Mouse (Mus musculus): ENCODE measurements around the gene Dll1. TPM values are rescaled to one million over a fixed set of nuclear protein-coding genes. Genes with fewer than 3 reads are reported as not detected.
A peak's percentile ranks its signal among the peaks of the same experiment; 100 is the strongest.

Dll1 gene
- 12.9 and 13.5 TPM in 2 replicates for polyA plus RNA-seq (2014; fragmentation: Nextera tagmentation; extraction: Ambion mirVana)

- Histone ChIP-seq H3K27me3 (ENCODE audit: control insufficient read depth, insufficient read depth, low read length) (0 out of 2 replicates have a peak, but pooled peaks cover 7% of the 10 kb centered on the region), H3K4me1 (ENCODE audit: control insufficient read depth, insufficient read depth, low read length) (peaks cover 52% of the 10 kb centered on the region)
- under 1% methylated on average over 36 of the region's 36 CpGs for WGBS
These were observed at the start of gene Dll1 for GRCm38 (mm10) chr17:15376494-15377181. Gene Dll1 (minus strand): TSS chr17:15376872.

GRCm38 (mm10) chr17:15425931-15426330 lies 49.3 kb upstream of the Dll1 start:
- no peak overlapping the region for H3K4me2 ChIP-seq (replicated peaks; ENCODE audit: low read depth, low read length)
- no peak for ATAC-seq (ENCODE audit: insufficient number of reproducible peaks, insufficient read depth, low FRiP score, low read depth)
- H3K27ac ChIP-seq (ENCODE audit: low read length): no peak overlapping the region
- 87% methylated on average over 3 of the region's 3 CpGs for WGBS
- no peak overlapping the region for H3K9ac ChIP-seq (replicated peaks; ENCODE audit: low read depth, low read length)
- no peaks in the 10 kb centered on the region for H3K4me1 ChIP-seq (ENCODE audit: control insufficient read depth, insufficient read depth, low read length)
- H3K27me3 ChIP-seq (ENCODE audit: control insufficient read depth, insufficient read depth, low read length): no peaks in the 10 kb centered on the region
- H3K9me3 ChIP-seq (ENCODE audit: control insufficient read depth, low read depth, low read length): no peaks in the 10 kb centered on the region
- no peak overlapping the region for H3K4me3 ChIP-seq (ENCODE audit: low read depth, low read length)
- peaks cover 66% of the 10 kb centered on the region for H3K36me3 ChIP-seq (ENCODE audit: control insufficient read depth, insufficient read depth, low read length)

More at GRCm38 (mm10) chr17:15376494-15377181, at the start of gene Dll1:
- Histone ChIP-seq H3K9ac (replicated peaks; ENCODE audit: low read depth, low read length) (peak within 1 kb of the TSS; percentile 78), H3K4me2 (replicated peaks; ENCODE audit: low read depth, low read length) (peak within 1 kb of the TSS; percentile 91), H3K36me3 (ENCODE audit: control insufficient read depth, insufficient read depth, low read length) (no peaks in the 10 kb centered on the region), H3K4me3 (ENCODE audit: low read depth, low read length) (peak within 1 kb of the TSS; percentile 69), H3K9me3 (ENCODE audit: control insufficient read depth, low read depth, low read length) (no peaks in the 10 kb centered on the region), H3K27ac (ENCODE audit: low read length) (peak within 1 kb of the TSS; percentile 75)
- ATAC-seq (ENCODE audit: insufficient number of reproducible peaks, insufficient read depth, low FRiP score, low read depth): no peak

DNA sequence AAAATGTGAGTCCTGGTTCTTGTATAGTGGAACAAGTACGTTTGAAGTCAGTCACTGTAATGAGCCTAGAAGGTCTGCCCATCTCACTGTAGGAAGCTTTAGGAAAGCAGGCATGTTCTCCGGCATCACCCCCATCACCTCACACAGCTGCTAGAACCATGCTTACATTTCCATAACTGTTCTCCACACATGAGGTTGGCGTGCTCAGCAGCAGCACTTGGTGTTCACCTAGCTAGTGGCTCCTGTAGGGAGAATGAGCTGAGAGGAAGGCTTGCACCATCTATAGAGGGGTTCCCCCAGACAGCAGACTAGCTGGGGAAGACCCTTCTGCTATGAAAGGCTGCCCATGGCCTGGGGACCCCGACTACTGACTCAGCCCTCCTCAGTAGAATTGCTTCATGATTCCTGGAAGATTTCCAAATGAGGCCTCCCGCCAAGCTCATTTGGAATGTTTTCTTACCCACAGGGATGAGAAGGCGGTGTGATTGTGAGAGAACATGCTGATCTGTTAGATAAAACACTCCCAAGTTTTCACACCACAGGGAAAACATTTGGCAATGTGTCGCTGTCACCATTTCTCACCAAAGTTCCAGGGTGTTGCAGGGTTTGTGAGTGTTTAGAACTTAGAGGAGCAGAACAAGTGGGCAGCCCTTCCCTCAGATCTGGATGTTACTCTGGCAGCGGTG lies 46.6 kb upstream of the Dll1 start:
- no peaks in the 10 kb centered on the region for H3K9me3 ChIP-seq (ENCODE audit: control insufficient read depth, low read depth, low read length)
- WGBS: 67% methylated on average over 8 of the region's 8 CpGs

GRCm38 (mm10) chr17:15422666-15423065 lies 46.0 kb upstream of the Dll1 start:
- Histone ChIP-seq H3K36me3 (ENCODE audit: control insufficient read depth, insufficient read depth, low read length) (peaks cover 64% of the 10 kb centered on the region), H3K4me1 (ENCODE audit: control insufficient read depth, insufficient read depth, low read length) (no peaks in the 10 kb centered on the region)

More for the DNA sequence above, 46.6 kb upstream of the Dll1 start:
- Histone ChIP-seq H3K9ac (replicated peaks; ENCODE audit: low read depth, low read length) (no peak overlapping the region), H3K27ac (ENCODE audit: low read length) (no peak overlapping the region), H3K4me2 (replicated peaks; ENCODE audit: low read depth, low read length) (no peak overlapping the region), H3K27me3 (ENCODE audit: control insufficient read depth, insufficient read depth, low read length) (no peaks in the 10 kb centered on the region), H3K4me3 (ENCODE audit: low read depth, low read length) (no peak overlapping the region), H3K4me1 (ENCODE audit: control insufficient read depth, insufficient read depth, low read length) (no peaks in the 10 kb centered on the region), H3K36me3 (ENCODE audit: control insufficient read depth, insufficient read depth, low read length) (peaks cover 62% of the 10 kb centered on the region)
- ATAC-seq (ENCODE audit: insufficient number of reproducible peaks, insufficient read depth, low FRiP score, low read depth): no peak

DNA sequence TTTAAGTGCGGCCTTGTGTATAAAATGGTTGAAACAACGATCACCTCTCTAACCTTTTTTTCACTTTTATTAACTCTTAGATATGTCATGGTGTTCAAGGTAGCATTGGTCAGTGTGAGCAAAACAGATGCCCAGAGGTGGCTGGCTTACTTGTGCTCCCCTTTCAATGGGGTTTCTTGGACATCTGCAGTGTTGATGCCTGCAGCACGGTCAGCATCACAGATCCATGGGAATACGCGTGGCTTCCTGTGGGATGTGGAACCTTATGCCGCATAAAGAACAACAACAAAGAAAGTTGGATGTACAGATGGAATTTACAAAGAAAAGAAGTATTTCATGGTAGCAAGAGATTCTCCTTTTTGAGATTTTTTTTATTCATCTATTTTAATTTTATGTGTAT lies 44.8 kb upstream of the Dll1 start:
- Histone ChIP-seq H3K9ac (replicated peaks; ENCODE audit: low read depth, low read length) (no peak overlapping the region), H3K27ac (ENCODE audit: low read length) (no peak overlapping the region), H3K4me2 (replicated peaks; ENCODE audit: low read depth, low read length) (no peak overlapping the region), H3K4me3 (ENCODE audit: low read depth, low read length) (no peak overlapping the region), H3K27me3 (ENCODE audit: control insufficient read depth, insufficient read depth, low read length) (no peaks in the 10 kb centered on the region), H3K4me1 (ENCODE audit: control insufficient read depth, insufficient read depth, low read length) (no peaks in the 10 kb centered on the region), H3K9me3 (ENCODE audit: control insufficient read depth, low read depth, low read length) (no peaks in the 10 kb centered on the region), H3K36me3 (ENCODE audit: control insufficient read depth, insufficient read depth, low read length) (peaks cover 68% of the 10 kb centered on the region)
- no peak for ATAC-seq (ENCODE audit: insufficient number of reproducible peaks, insufficient read depth, low FRiP score, low read depth)
- 97% methylated on average over 6 of the region's 6 CpGs for WGBS

More at GRCm38 (mm10) chr17:15422666-15423065, 46.0 kb upstream of the Dll1 start:
- WGBS: 90% methylated on average over 9 of the region's 9 CpGs
- H3K9me3 ChIP-seq (ENCODE audit: control insufficient read depth, low read depth, low read length): no peaks in the 10 kb centered on the region
- H3K27me3 ChIP-seq (ENCODE audit: control insufficient read depth, insufficient read depth, low read length): no peaks in the 10 kb centered on the region
- H3K4me3 ChIP-seq (ENCODE audit: low read depth, low read length): no peak overlapping the region
- no peak overlapping the region for H3K4me2 ChIP-seq (replicated peaks; ENCODE audit: low read depth, low read length)
- H3K9ac ChIP-seq (replicated peaks; ENCODE audit: low read depth, low read length): no peak overlapping the region
- H3K27ac ChIP-seq (ENCODE audit: low read length): no peak overlapping the region
- ATAC-seq (ENCODE audit: insufficient number of reproducible peaks, insufficient read depth, low FRiP score, low read depth): no peak

GRCm38 (mm10) chr17:15420021-15420603 lies 43.4 kb upstream of the Dll1 start:
- Histone ChIP-seq H3K4me1 (ENCODE audit: control insufficient read depth, insufficient read depth, low read length) (no peaks in the 10 kb centered on the region), H3K4me2 (replicated peaks; ENCODE audit: low read depth, low read length) (no peak overlapping the region), H3K27ac (ENCODE audit: low read length) (no peak overlapping the region), H3K4me3 (ENCODE audit: low read depth, low read length) (no peak overlapping the region), H3K9ac (replicated peaks; ENCODE audit: low read depth, low read length) (no peak overlapping the region), H3K27me3 (ENCODE audit: control insufficient read depth, insufficient read depth, low read length) (no peaks in the 10 kb centered on the region), H3K36me3 (ENCODE audit: control insufficient read depth, insufficient read depth, low read length) (peaks cover 64% of the 10 kb centered on the region), H3K9me3 (ENCODE audit: control insufficient read depth, low read depth, low read length) (no peaks in the 10 kb centered on the region)
- no peak for ATAC-seq (ENCODE audit: insufficient number of reproducible peaks, insufficient read depth, low FRiP score, low read depth)
- WGBS: 88% methylated on average over 8 of the region's 8 CpGs

- H3K27ac ChIP-seq (ENCODE audit: low read length): no peak overlapping the region
- H3K4me3 ChIP-seq (ENCODE audit: low read depth, low read length): no peak overlapping the region
- no peaks in the 10 kb centered on the region for H3K27me3 ChIP-seq (ENCODE audit: control insufficient read depth, insufficient read depth, low read length)
- H3K4me2 ChIP-seq (replicated peaks; ENCODE audit: low read depth, low read length): no peak overlapping the region
- H3K36me3 ChIP-seq (ENCODE audit: control insufficient read depth, insufficient read depth, low read length): peaks cover 63% of the 10 kb centered on the region
- no peaks in the 10 kb centered on the region for H3K9me3 ChIP-seq (ENCODE audit: control insufficient read depth, low read depth, low read length)
- WGBS: 87% methylated on average over 8 of the region's 8 CpGs
- no peak for ATAC-seq (ENCODE audit: insufficient number of reproducible peaks, insufficient read depth, low FRiP score, low read depth)
- H3K4me1 ChIP-seq (ENCODE audit: control insufficient read depth, insufficient read depth, low read length): no peaks in the 10 kb centered on the region
- H3K9ac ChIP-seq (replicated peaks; ENCODE audit: low read depth, low read length): no peak overlapping the region
These were observed 42.9 kb upstream of the Dll1 start for GRCm38 (mm10) chr17:15419534-15419933.

DNA sequence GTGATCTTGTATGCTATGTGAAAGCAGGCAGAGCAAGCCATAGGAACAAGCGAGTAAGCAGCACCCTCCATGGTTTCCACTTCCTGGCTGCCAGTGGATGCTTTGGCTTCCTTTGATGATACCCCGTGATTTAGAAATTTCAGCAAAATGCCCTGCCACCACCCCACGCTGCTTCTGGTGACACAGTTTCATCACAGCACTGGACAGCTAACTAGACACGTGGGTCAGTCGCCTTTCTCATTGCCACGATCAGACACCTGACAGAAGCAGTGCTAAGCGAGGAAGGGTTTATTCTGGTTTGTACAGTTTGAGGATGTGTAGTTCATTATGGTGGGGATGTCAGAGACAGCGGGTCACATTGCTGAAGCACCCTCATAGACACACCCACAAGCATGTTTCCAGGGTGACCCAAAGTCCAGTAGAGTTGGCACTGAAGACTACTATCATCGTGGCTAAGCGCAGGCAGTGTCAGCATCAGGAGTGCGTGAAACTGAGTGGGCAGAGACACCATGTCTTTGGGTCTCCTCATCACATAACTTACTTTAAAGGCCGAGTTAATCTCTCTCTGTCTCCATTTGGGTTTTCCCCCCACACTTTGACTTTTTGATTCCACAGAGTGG lies 40.0 kb upstream of the Dll1 start:
- H3K27me3 ChIP-seq (ENCODE audit: control insufficient read depth, insufficient read depth, low read length): no peaks in the 10 kb centered on the region
- peaks cover 45% of the 10 kb centered on the region for H3K36me3 ChIP-seq (ENCODE audit: control insufficient read depth, insufficient read depth, low read length)
- no peak for ATAC-seq (ENCODE audit: insufficient number of reproducible peaks, insufficient read depth, low FRiP score, low read depth)
- H3K4me2 ChIP-seq (replicated peaks; ENCODE audit: low read depth, low read length): no peak overlapping the region
- no peak overlapping the region for H3K9ac ChIP-seq (replicated peaks; ENCODE audit: low read depth, low read length)
- H3K27ac ChIP-seq (ENCODE audit: low read length): no peak overlapping the region
- no peaks in the 10 kb centered on the region for H3K4me1 ChIP-seq (ENCODE audit: control insufficient read depth, insufficient read depth, low read length)
- H3K4me3 ChIP-seq (ENCODE audit: low read depth, low read length): no peak overlapping the region
- WGBS: 83% methylated on average over 12 of the region's 12 CpGs
- no peaks in the 10 kb centered on the region for H3K9me3 ChIP-seq (ENCODE audit: control insufficient read depth, low read depth, low read length)

Measured in stomach, embryonic 14.5 days (tissue).